Mouse (Mus musculus): ENCODE results near the gene Tapbp. TPM values are rescaled to one million over a fixed set of nuclear protein-coding genes. Genes with fewer than 3 reads are reported as not detected.

Tapbp gene
- polyA plus RNA-seq (2014; fragmentation: Illumina TruSeq; extraction: RNeasy Lipid Tissue Mini Kit (QIAGEN cat#74804); ENCODE audit: low replicate concordance), result 57.9 TPM

DNA sequence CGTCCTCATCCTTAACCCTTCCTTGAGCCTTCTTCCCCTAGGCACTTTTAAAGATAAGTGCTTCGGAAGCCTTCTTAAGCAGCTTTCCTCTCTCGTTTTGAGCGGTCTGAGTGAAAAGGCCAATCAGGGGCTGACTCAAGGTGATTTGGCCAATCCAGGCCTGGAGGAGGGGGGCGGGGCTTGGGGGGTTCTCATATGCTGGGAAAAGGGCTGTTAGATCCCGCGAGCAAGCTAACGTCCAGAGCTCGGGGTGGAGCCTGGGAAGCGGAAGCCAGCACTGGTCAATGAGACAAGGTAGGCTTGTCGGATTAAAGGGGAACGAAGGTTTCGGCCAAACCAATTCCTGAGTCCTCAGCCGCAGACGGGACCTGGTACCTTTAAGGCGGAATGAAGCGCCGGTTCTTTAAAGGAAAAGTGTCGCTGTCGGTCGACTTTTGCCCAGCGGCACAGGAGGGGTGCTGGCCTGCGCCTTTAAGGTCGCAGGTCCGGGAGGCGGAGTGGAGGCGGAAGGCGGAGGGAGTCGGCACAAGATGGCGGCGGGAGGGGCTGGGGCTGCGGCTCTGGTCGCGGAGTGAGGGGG lies at the start of gene Tapbp, which contains the start of gene Zbtb22:
Gene Tapbp (plus strand): TSS at position 229 of the 580 bp plus-strand sequence.
Gene Zbtb22 (plus strand): TSS at position 234 of the 580 bp plus-strand sequence.

DNA sequence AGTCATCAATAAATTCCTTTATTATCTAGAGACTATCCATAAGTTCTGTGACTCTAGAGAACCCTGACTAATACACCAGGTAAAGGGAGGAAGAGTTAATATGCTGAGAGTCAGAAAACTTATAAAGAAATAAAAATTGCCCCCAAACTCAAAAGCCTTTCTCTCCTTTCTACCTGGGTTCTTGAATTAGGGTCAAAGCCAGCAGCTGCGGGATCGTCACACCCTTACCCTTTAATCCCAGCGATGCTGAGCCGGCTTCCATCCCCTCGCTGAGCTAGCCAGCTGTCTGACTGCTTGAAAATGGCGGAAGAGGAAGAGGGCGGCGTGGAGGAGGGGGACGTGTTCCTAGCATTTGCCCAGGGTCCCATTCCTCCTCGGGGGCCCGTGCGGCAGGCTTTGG lies 42.2 kb upstream of the Tapbp start, which contains the start of gene Gm7029:
Gene Gm7029 (plus strand): TSS at position 301 of the 400 bp plus-strand sequence.

DNA sequence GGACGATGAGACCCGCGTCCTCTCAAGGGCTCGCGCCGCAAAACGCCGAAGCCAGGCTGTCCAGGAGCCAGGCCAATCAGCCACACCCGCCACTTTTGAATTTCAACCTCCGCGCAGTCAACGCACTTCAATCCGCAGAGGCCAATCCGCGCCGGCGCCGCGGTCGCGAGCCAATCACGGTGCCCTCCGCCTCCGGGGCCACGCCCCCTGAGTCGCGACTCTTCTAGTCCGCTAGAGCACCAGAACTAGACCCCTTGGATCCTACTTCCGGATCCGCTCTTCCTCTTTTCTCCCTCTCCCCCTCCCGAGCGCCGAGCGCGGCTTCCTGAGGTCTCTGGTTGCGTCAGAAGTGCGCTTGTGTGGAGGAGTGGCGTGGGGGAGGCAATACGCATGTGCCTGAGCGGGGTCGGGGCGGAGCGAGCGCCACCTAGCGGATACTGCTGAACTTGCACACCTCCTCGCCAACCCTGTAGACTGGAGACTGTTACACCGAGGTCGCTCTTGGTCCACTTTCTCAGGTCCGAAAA lies 25.1 kb upstream of the Tapbp start, which contains the start of gene Kifc1:
Gene Kifc1 (minus strand): TSS at position 129 of the 527 bp plus-strand sequence.

DNA sequence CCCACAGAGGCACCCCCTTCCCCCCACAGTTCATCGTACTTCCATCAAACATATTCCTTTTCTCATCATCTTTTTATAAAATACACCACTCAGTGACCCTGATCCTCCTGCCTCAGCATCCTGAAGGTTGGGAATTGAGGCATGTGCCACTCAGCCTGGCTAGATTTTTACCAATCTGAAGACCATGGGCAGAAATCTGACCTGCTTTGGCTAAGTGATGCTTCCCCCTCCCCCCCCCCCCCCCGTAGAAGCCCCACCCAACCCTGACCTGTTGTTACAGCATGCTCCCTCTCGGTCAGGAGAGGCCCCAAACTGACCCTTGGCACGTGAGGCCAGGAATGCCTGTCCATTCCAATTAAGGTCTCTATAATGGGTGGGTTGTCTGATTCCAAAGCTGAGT lies 10.9 kb upstream of the Tapbp start, which contains the start of gene Platr17:
Gene Platr17 (plus strand): TSS at position 301 of the 400 bp plus-strand sequence.

DNA sequence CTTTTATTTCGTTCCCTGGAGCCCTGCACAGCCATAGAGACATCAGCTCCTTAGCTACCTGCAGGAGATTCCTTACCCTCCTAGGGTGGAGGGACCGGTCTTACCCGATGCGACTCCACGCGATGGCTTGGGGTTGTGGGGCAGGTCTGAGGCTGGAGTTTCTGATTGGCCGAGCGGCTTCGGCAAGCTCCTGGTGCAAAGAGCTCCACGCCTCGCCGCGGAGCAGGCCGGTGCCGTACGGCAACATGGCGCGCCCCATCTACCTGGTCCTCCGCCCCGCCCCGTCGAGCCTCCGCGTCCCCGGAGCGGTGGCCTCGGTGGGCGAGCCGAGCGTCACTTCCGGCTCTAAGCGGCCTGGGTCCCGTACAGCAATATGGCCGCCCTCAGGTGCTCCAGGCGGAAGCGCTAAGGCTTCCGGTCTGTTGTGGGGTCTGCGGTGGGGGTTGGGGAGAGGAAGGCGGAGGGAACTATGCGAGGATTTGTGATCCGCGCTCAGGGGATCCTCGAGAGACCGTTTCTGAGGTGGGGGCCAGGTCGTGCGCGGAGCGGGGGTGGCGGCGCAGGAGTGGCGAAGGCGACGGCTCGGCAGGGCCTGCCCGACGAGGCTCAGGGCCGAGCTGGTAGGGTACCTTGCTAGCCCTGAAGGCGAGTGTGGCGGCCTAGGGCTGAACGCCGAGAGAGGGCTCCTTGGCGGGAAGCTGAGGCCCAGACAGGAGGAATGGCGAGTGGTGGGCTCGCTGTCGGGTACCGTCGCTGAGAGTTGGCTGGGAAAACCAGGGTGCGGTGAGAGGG lies 6.4 kb upstream of the Tapbp start, which contains the start of gene Daxx:
Gene Daxx (plus strand): TSS at position 338 of the 792 bp plus-strand sequence.

DNA sequence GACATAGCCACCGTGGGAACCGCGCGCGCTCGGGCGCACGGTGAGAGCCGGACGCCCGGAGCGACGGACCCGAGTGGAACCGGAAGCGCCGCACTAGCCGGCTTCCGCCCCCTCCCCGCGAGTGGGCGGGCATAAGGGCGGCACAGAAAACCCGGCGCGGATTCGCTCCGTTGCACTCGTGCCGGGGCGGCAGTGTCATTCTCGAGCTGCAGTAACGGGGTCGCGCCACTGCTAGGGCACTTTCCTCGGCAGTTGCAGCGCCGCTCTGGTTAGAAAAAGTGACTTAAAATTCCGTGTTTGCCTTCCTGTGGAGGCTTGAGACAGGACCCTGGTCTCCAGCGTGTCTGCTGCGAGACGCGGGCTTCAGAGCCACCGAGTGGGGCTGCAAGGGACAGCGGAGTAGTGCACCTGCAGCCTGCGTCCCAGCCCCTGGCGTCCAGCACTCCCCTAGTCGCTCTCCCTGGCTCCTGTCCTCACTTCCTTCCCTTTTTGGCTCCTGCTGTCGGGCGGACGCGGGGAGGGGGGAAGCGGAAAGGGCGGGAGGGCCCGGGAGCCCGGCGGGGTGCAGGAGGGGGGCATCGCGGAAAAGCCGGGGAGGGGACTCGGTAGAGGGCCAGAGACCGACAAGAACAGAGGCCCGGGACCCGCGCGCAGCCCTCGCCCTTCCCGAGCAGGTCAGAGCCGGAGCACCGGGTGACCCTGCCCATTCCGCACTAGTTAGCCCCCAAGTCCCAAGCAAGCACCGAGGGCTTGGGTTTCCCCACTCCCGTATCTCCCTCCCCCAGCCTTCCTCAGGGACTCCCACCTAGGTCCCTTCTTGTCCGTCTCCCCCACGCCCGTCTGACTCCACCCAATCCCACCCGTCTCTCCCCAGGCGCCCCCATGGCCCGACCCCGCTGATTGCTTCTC lies 13.9 kb downstream of the Tapbp start, which contains the start of gene Rgl2:
Gene Rgl2 (plus strand): TSS at position 173 of the 909 bp plus-strand sequence.

DNA sequence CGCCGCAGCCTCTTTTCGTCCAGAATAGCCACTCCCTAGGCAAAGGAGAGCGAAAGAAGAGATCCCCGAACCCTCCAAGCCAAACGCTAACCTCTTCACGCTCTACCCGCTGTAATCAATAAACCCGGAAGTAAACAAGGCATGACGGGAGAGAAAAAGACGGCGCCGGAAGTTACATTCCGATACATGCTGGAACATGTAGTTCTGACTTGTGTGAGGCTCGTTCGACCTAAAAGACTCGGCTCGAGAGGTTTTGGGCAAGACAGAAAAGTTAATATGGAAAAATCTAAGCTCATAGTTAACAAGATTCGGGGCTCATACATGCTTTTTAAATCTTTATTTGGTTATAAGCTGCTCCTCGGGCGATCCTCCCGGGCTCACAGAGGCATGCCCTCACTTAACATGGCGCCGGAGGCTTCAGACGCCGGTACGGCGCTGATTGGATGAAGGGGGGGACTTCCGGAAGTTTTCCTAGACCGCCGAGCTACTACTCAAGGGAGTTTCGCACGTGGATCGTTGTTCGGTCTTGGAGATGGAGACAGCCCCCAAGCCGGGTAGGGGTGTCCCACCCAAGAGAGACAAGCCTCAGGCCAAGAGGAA lies 24.6 kb downstream of the Tapbp start, which contains the start of the genes Pfdn6 and Wdr46:
Gene Pfdn6 (minus strand): TSS at position 138 of the 600 bp plus-strand sequence.
Gene Wdr46 (plus strand): TSS at position 455 of the 600 bp plus-strand sequence.

DNA sequence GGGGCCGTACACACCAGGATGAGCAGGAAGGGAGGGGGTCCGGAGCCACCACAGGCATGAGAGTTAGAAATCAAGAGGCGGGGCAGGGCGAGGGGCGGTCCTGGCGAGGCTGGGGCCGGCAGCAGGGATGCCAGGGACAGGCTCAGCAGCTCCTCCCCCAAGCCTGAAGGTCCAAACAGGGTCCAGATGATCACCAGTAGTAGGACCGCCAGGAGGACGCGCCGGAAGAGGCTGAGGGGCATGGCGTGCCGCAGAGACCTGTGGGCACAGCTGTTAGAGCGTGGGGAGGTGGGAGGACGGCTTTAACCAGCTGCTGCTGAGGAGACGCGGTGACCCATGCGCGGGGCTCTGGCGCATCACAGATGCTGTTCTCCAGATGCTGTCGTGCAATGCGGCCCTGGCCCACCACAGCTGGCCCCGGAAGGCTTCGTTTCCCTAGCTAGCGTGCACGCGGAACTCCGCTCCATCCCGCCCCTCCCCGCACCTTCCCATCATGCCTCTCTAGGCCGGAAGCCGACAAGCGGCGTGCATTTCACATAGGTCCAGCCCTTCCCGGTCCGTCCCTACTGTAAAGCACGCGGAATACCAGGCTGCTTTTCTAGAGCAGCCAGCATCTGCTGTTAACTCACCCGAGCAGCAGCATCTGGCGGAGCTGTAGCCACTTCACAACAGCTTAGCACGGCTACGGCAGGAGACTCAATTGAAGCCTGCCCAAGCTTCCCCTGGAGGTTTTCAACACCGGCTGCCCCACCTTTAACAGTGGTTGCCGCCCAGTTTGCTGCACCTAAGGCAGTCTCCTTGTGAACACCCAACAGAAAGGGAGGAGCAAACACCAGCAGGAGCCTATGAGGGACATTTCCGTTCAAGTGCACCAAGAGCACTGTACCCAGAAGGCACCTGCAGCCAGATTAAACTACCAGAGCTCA lies 35.6 kb downstream of the Tapbp start, which contains the start of gene B3galt4:
Gene B3galt4 (minus strand): TSS at position 468 of the 926 bp plus-strand sequence.

DNA sequence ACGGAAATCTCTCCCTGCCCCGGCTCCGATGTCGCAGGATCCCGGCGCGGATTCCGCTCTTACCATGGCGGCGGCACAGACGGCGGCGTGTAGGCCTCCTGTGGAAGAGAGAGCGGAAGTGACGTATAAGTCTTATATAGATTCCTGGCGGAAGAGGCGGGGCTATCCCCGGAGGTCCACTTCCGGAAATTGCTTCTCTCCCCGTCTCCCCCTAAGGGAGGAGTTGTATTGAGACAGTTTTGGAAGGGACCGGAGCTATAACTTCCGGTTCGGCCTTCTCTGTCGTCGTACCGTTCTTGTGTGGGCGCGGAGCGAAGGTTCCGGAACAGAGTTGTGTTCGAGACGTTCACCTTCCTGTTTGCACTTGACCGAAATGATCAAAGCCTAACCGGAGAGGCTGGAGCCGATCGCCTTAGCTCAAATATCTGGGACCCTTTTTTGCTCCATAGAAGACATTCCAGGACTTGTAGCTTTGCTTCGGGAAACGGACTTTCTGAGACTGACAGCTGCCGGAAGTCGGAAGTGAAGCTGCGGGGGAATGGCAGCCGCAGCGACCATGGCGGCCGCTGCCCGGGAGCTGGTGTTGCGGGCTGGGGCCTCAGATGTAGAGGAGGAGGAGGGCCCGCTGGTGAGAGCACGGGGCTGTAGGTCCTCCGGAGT lies 40.0 kb downstream of the Tapbp start, which contains the start of the genes Vps52 and Rps18:
Gene Vps52 (plus strand): TSS at position 258 of the 660 bp plus-strand sequence.
Gene Rps18 (minus strand): TSS at position 447 of the 660 bp plus-strand sequence.

Other genes with a start within 250 kb of the Tapbp start
- gene Hnrnpm, start 229.0 kb upstream of the Tapbp start, polyA plus RNA-seq (2014; fragmentation: Illumina TruSeq; extraction: RNeasy Lipid Tissue Mini Kit (QIAGEN cat#74804); ENCODE audit: low replicate concordance), result 378 TPM
- gene March2, start 197.2 kb upstream of the Tapbp start, polyA plus RNA-seq (2014; fragmentation: Illumina TruSeq; extraction: RNeasy Lipid Tissue Mini Kit (QIAGEN cat#74804); ENCODE audit: low replicate concordance), result 10.5 TPM
- 16.2 TPM for gene Rab11b, start 155.4 kb upstream of the Tapbp start, polyA plus RNA-seq (2014; fragmentation: Illumina TruSeq; extraction: RNeasy Lipid Tissue Mini Kit (QIAGEN cat#74804); ENCODE audit: low replicate concordance)
- 0.67 TPM for gene Angptl4, start 134.1 kb upstream of the Tapbp start, polyA plus RNA-seq (2014; fragmentation: Illumina TruSeq; extraction: RNeasy Lipid Tissue Mini Kit (QIAGEN cat#74804); ENCODE audit: low replicate concordance)
- gene Kank3, start 105.4 kb upstream of the Tapbp start, polyA plus RNA-seq (2014; fragmentation: Illumina TruSeq; extraction: RNeasy Lipid Tissue Mini Kit (QIAGEN cat#74804); ENCODE audit: low replicate concordance), result 3.9 TPM
- gene Rps28, start 91.3 kb upstream of the Tapbp start, polyA plus RNA-seq (2014; fragmentation: Illumina TruSeq; extraction: RNeasy Lipid Tissue Mini Kit (QIAGEN cat#74804); ENCODE audit: low replicate concordance), result 30.6 TPM
- gene Ndufa7, start 91.3 kb upstream of the Tapbp start, polyA plus RNA-seq (2014; fragmentation: Illumina TruSeq; extraction: RNeasy Lipid Tissue Mini Kit (QIAGEN cat#74804); ENCODE audit: low replicate concordance), result 20.8 TPM
- gene Cd320, start 72.8 kb upstream of the Tapbp start, polyA plus RNA-seq (2014; fragmentation: Illumina TruSeq; extraction: RNeasy Lipid Tissue Mini Kit (QIAGEN cat#74804); ENCODE audit: low replicate concordance), result 0.85 TPM
- gene Gm7029, start 42.1 kb upstream of the Tapbp start, polyA plus RNA-seq (2014; fragmentation: Illumina TruSeq; extraction: RNeasy Lipid Tissue Mini Kit (QIAGEN cat#74804); ENCODE audit: low replicate concordance), result not detected
- 2.4 TPM for gene Kifc1, start 25.2 kb upstream of the Tapbp start, polyA plus RNA-seq (2014; fragmentation: Illumina TruSeq; extraction: RNeasy Lipid Tissue Mini Kit (QIAGEN cat#74804); ENCODE audit: low replicate concordance)
- gene Platr17, start 10.8 kb upstream of the Tapbp start, polyA plus RNA-seq (2014; fragmentation: Illumina TruSeq; extraction: RNeasy Lipid Tissue Mini Kit (QIAGEN cat#74804); ENCODE audit: low replicate concordance), result not detected
- 2.6 TPM for gene Daxx, start 6.5 kb upstream of the Tapbp start, polyA plus RNA-seq (2014; fragmentation: Illumina TruSeq; extraction: RNeasy Lipid Tissue Mini Kit (QIAGEN cat#74804); ENCODE audit: low replicate concordance)
- 0.78 TPM for gene Zbtb22, start within 50 bp of the Tapbp start, polyA plus RNA-seq (2014; fragmentation: Illumina TruSeq; extraction: RNeasy Lipid Tissue Mini Kit (QIAGEN cat#74804); ENCODE audit: low replicate concordance)
- 2.2 TPM for gene Rgl2, start 13.6 kb downstream of the Tapbp start, polyA plus RNA-seq (2014; fragmentation: Illumina TruSeq; extraction: RNeasy Lipid Tissue Mini Kit (QIAGEN cat#74804); ENCODE audit: low replicate concordance)
- 6.7 TPM for gene Pfdn6, start 24.4 kb downstream of the Tapbp start, polyA plus RNA-seq (2014; fragmentation: Illumina TruSeq; extraction: RNeasy Lipid Tissue Mini Kit (QIAGEN cat#74804); ENCODE audit: low replicate concordance)
- 0.26 TPM for gene Wdr46, start 24.8 kb downstream of the Tapbp start, polyA plus RNA-seq (2014; fragmentation: Illumina TruSeq; extraction: RNeasy Lipid Tissue Mini Kit (QIAGEN cat#74804); ENCODE audit: low replicate concordance)
- not detected for gene B3galt4, start 35.6 kb downstream of the Tapbp start, polyA plus RNA-seq (2014; fragmentation: Illumina TruSeq; extraction: RNeasy Lipid Tissue Mini Kit (QIAGEN cat#74804); ENCODE audit: low replicate concordance)
- gene Vps52, start 39.9 kb downstream of the Tapbp start, polyA plus RNA-seq (2014; fragmentation: Illumina TruSeq; extraction: RNeasy Lipid Tissue Mini Kit (QIAGEN cat#74804); ENCODE audit: low replicate concordance), result 2.0 TPM
- gene Rps18, start 40.1 kb downstream of the Tapbp start, polyA plus RNA-seq (2014; fragmentation: Illumina TruSeq; extraction: RNeasy Lipid Tissue Mini Kit (QIAGEN cat#74804); ENCODE audit: low replicate concordance), result 6.8 TPM
- 431 TPM for gene H2-K1, start 84.4 kb downstream of the Tapbp start, polyA plus RNA-seq (2014; fragmentation: Illumina TruSeq; extraction: RNeasy Lipid Tissue Mini Kit (QIAGEN cat#74804); ENCODE audit: low replicate concordance)
- gene Ring1, start 108.8 kb downstream of the Tapbp start, polyA plus RNA-seq (2014; fragmentation: Illumina TruSeq; extraction: RNeasy Lipid Tissue Mini Kit (QIAGEN cat#74804); ENCODE audit: low replicate concordance), result 0.74 TPM
- gene H2-Ke6, start 112.2 kb downstream of the Tapbp start, polyA plus RNA-seq (2014; fragmentation: Illumina TruSeq; extraction: RNeasy Lipid Tissue Mini Kit (QIAGEN cat#74804); ENCODE audit: low replicate concordance), result not detected
- gene Slc39a7, start 115.8 kb downstream of the Tapbp start, polyA plus RNA-seq (2014; fragmentation: Illumina TruSeq; extraction: RNeasy Lipid Tissue Mini Kit (QIAGEN cat#74804); ENCODE audit: low replicate concordance), result 0.48 TPM
- 0.22 TPM for gene Rxrb, start 115.9 kb downstream of the Tapbp start, polyA plus RNA-seq (2014; fragmentation: Illumina TruSeq; extraction: RNeasy Lipid Tissue Mini Kit (QIAGEN cat#74804); ENCODE audit: low replicate concordance)
- gene Col11a2, start 123.5 kb downstream of the Tapbp start, polyA plus RNA-seq (2014; fragmentation: Illumina TruSeq; extraction: RNeasy Lipid Tissue Mini Kit (QIAGEN cat#74804); ENCODE audit: low replicate concordance), result not detected
- gene H2-Oa, start 176.4 kb downstream of the Tapbp start, polyA plus RNA-seq (2014; fragmentation: Illumina TruSeq; extraction: RNeasy Lipid Tissue Mini Kit (QIAGEN cat#74804); ENCODE audit: low replicate concordance), result not detected
- 1.6 TPM for gene H2-DMa, start 203.6 kb downstream of the Tapbp start, polyA plus RNA-seq (2014; fragmentation: Illumina TruSeq; extraction: RNeasy Lipid Tissue Mini Kit (QIAGEN cat#74804); ENCODE audit: low replicate concordance)
- gene Brd2, start 206.7 kb downstream of the Tapbp start, polyA plus RNA-seq (2014; fragmentation: Illumina TruSeq; extraction: RNeasy Lipid Tissue Mini Kit (QIAGEN cat#74804); ENCODE audit: low replicate concordance), result 197 TPM
- 1.5 TPM for gene H2-DMb2, start 227.4 kb downstream of the Tapbp start, polyA plus RNA-seq (2014; fragmentation: Illumina TruSeq; extraction: RNeasy Lipid Tissue Mini Kit (QIAGEN cat#74804); ENCODE audit: low replicate concordance)
- gene H2-DMb1, start 237.2 kb downstream of the Tapbp start, polyA plus RNA-seq (2014; fragmentation: Illumina TruSeq; extraction: RNeasy Lipid Tissue Mini Kit (QIAGEN cat#74804); ENCODE audit: low replicate concordance), result 12.1 TPM